Mouse (Mus musculus): ENCODE results near the gene Adgrv1.

Gene Adgrv1

DNA sequence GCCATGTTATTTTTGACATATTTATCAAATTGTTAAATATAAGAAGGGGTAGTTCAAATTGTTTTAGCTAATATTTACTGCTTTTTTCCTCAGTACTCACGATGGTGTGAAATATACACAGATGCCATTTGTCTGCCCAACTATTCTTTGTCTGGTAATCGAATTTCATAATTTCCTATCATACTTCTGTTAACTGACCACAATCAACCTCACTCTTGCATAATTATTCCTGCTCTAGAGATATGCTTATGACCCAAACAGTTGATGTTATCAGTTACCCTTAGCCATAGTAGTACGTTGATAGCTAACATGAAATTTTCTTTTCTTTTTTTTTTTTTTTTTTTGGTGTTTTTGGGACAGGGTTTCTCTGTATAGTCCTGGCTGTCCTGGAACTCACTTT, 393.5 kb downstream of the Adgrv1 start:
- no peak for DNase-seq (ENCODE audit: low spot score)

DNA sequence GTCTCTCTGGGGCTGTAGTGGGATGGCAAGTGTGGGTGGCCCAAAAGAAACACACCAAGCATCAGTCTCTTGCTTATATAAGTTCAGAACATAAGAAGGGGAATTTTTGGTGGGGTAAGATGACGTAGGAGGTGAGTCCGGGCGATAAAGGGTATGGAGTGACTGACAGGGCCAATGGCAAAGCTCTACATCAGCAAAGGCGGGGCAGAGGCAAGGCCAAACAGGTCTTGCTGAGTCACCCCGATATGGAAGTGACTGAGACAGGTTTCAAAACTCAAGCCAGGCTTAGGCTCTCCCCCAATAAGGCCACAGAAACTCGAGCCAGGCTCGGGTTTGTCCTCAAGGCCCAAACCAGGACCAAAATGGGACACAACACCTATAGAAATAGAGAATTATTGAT, 394.1 kb downstream of the Adgrv1 start:
- no peak for DNase-seq (ENCODE audit: low spot score)

DNA sequence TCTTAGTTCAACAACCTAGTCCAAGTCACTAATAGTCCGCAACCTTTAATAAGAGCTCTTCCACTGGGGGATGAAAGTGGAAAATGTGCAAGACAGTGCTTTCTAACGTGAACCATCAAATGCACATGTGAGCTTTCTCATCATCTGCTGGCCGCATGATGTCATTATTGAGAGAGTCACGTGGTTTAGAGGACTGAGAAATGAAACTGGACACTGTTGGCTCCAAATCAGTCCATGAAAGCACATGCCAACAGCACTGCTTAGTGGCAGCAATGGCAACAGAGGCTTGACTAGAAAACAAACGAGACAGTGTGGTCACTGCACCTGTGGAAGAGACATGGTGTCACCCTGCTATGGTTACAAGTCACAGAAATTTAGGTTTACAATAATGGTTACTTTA, 395.0 kb downstream of the Adgrv1 start:
- no peak for DNase-seq (ENCODE audit: low spot score)

DNA sequence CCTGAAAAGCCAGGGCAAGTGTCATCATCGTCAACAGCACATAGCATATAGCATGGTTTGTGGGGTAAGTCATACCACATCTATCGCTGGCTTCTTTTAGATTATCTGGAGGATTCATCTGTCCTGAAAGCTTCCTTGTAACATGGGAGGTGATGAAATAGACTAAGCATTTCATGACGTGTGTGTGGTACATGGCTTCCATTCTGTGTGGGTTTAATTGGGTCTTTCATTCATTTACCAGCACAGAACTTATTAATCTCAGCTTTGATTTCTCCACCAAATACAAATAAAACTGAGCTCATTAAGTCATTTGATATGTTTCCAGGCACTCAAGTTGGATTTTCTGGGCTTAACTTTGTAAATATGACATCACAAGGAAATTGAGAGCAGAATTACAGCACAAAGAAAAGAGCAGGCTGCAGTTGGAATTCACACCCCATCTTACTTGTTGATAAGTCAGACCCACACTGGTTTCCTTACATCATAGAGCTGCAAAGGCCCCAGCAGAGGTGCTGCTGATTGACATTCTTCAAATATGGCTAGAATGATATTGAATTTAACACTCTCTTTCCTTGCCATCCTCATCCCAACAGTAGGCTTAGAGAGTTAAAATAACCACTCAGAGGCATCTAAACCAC, 396.1 kb downstream of the Adgrv1 start:
- DNase-seq (ENCODE audit: low spot score): no peak

DNA sequence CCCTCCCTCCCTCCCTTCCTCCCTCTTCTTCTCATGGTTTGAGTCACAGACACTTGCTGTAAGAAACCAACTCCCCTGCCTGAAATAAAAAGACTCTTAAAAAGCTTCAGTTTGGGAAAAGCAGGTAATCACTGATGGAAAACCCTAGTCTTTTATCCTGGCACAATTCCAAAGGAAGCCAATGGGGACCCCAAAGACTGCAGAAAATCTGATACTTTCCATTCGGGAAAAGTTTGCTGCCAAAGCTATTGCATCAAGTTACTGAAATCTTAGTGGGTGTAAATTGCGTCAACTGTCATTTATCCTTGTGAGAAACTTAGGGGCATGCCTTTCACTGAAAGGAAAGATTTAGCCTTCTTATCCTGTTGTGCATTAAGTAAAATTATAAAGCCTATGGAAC, 398.9 kb downstream of the Adgrv1 start:
- no peak for DNase-seq (ENCODE audit: low spot score)

DNA sequence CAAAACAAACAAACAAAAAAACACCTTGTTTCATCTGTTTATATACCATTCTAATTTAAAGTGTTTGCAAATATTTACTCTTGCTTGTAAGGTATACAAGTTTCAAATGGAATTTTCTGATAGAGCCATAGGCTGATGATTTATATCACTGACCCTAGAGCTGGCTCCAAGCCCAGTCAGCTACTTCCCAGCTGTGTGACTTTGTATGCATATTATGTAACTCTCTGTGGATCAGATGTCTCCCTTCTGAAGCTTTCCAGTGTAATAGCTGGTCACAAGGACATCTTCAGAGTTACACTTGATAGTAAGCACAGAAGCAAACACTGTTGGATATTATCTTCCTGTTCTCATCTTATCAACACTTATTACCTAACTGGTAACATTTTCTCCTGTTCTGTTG, 400.1 kb downstream of the Adgrv1 start:
- no peak for DNase-seq (ENCODE audit: low spot score)

DNA sequence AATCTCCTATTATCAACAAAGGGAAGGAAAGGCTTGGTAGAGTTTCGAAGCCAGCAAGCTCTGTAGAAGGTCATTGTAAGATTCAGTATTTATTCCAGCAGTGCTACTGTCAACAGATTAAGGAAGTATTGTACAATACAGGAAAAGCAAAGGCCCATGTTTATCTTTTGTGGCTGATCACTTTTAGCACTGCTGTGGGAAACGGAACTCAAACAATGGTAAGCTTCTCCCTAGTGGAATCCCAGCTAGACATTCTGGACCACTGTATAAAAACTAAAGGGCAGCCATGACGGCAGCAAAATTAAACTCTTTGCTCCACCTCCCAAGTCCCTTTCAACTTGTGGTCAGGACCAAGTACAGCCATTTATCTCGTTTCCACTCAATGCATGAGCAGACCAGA, 402.8 kb downstream of the Adgrv1 start:
- DNase-seq (ENCODE audit: low spot score): peak; percentile 4

DNA sequence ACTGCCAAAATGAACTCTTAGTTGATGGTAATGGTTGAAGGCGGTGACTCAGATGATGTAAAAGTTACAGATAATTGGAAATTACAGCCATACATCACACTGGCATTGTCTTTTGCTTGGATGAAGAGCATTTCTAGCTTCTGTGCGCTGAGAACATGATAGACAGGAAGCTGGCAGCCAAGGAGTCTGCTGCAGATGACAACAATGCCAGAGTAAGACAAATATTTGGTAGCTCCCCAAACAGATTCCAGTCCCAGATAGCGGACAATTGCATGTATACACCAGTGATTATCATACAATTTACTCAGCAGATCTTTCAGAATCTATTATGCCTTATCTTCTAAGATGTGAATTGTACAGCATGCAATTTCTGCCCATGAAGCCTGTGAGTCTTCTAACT, 409.2 kb downstream of the Adgrv1 start:
- no peak for DNase-seq (ENCODE audit: low spot score)

DNA sequence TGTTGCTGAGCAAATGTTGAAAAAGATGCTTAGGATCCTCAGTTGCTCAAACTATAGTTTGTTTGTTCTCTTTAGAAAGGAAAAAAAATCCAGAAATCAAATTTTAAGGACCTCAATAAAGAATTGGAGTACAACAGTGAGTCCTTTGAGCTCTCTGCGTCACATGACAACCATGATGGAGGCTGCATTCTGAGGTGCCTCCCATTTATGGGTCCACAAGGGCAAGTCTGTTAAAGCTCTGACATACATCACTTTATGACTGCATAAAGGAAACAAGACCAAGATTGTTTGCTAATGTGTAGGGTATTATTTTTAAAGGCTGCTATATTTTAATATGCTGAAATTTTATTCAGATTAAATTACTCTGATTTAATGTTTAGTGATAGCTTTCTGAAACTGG, 410.6 kb downstream of the Adgrv1 start:
- no peak for DNase-seq (ENCODE audit: low spot score)

DNA sequence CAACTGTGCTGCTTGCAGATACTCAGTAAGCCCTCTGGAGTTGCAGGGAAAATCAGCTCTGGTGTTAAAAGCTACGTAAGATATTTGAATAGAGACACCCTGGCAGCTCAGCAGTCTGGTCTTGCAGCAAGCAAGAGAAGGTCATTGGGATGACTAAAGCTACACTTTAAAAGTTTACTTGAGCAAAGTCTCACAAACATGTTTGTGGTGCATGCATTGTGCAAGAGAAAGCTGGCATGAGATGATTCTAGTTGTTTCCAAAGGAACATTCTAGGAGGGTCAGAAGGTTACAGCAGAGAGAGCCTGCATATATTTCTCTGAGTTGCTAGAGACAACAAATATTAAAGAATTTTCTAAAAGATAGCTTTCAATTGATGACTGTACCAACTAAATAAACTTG, 421.5 kb downstream of the Adgrv1 start:
- DNase-seq (ENCODE audit: low spot score): no peak

DNA sequence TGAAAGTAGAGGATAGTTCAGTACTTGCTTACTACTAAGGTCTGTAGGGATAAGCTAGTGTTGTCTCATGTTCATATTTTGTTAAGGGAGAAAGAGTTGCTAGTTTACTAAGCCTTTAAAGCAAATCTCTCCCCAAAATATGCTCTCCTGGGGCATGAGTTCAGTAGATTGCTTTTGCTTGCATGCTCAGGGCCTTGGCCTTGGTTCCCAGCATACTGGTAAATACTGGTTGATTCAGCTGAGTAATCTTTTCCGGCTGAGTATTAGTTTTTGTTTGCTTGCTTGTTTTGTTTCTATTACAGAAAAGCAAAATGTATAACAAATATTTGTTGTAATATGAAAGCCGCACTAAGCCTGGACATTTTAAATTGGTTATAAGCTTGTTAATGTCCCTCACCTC, 422.4 kb downstream of the Adgrv1 start:
- no peak for DNase-seq (ENCODE audit: low spot score)

DNA sequence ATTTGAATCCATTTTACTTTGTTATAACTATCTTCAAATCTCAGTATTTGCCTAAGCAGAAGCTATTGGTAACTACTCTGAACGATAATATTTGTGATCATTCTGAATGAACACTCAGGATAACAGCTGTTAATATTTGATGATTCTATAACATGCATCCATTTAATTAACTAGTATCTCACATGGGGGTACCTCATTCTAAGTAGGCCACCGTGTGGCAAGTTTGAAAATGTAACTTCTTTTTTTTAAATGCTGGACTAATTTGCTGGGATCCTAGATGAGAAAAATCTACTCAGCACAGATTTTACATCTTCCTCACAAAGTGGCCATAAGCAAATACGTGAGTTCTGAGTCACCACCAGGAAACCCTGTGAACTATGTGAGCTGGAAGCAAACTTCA, 423.1 kb downstream of the Adgrv1 start:
- no peak for DNase-seq (ENCODE audit: low spot score)

DNA sequence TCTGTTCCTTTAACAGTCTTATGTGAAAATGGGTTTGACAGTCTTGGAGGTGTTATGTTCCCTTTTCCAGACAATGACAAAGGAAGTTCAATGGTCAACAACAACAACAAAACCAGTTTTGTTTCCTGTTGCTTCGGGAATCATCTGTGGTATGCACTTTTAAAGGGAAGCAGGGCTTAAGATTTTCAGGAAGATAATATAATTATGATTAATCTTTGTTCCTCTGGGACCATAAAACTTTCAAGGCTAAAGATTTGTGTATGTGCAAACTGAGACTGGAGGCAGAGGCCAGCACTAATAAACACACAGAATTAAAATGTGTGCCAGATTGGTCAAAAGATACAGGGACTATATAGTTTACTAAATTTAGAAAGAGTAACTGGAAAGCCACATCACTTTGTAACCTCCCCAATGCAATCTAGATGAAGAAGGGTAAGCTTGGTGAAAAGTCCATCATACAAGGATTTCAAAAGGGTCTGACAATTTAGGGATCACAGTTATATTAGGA, 424.8 kb downstream of the Adgrv1 start:
- DNase-seq (ENCODE audit: low spot score): no peak

DNA sequence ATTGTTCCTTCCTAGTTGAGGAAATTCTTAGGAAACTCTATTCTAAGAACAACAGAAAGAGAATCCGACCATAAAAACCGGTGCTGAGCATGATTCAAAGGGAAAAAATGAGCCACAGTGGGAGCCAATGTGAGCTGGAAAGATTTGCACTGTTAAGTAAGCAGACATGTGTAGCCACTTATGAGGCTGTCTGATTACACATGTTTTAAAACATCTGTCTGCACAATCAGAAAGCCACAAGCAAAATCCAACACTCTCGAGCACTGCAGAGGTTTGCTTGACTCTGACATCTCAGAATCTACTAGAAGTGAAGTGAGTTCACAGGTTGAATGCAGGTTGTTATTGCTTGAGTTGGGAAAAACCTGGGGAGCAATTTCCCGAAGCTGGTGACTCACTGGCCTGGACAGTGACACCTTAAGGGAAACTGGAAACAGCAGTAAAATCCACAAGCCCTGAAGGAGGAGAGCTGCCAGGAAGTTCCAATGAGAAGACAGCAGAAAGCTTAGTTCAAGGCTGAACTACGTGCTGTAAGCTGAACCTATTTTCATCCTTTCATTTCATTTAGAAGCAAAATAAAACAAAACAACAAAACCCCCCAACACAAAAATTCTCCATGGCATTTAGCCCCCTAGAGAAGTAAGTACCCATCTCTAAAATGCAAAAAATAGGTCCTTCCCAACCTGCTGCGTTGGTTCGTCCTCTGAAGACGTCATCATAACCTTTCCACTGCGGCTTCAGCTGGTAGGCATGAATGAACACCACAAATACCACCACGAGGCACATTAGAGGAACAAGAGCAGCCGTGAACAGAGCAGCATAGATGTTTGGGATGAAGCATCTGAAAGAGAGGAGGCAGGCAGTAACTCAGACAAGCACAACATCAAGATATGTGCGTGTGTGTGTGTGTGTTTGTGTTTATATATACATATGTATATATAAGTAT, 450.7 kb downstream of the Adgrv1 start:
- no peak for DNase-seq (ENCODE audit: low spot score)

DNA sequence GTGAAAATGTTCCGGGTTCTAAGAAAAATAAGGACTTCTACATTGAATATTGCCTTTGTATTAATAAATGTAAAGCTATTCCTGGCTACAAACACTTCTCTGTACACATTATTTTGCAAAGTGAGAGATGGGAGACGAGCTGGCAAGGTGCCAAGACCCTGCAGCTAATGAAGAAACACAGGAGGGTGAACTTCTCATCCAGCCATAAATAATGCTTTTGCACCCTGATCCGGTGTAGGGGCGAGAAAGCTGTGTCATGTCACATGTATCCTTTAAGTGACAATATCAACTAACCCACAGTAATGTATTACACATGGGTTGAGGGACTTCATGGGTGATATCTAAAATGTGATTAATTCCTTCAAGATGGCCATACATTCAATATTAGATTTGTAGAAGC, 451.5 kb downstream of the Adgrv1 start:
- DNase-seq (ENCODE audit: low spot score): no peak

DNA sequence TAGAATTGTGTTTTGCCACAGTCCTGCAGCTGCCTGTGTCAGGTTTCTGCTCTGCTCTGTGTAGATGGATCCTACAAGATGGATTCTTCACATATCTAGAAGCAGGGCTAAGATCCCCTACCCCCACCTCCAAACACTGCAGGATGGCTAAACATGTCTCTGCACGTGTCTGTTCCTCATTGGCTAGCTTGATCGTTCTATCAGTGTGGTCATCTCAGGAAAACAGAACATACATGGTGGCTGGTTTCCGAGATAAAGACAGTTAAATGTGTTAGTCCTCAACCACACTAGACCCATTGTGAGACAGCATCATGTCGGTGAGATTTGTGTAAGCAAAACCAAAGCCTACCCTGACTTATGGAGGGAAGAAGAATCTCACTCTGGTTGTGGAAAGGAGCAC, 456.1 kb downstream of the Adgrv1 start:
- no peak for DNase-seq (ENCODE audit: low spot score)

DNA sequence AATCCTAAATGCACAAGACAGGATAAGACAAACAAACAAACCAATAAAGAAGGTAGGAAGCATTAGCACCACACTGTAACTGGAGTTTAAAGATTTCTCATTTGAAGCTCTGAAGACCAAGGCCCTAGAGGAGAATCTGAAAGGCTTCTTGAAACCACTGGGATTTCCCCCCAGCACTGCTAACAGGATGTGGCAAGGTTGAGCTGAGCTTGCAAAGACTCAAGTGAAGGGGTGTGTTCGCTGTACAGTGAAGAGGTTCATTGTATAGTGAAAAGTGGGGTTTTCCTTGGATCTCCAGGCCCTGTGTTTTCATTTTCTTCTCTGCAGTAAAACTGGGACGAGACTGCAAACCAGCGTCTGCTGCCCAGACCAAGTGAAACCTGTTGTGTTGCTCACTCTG, 456.9 kb downstream of the Adgrv1 start:
- DNase-seq (ENCODE audit: low spot score): no peak

DNA sequence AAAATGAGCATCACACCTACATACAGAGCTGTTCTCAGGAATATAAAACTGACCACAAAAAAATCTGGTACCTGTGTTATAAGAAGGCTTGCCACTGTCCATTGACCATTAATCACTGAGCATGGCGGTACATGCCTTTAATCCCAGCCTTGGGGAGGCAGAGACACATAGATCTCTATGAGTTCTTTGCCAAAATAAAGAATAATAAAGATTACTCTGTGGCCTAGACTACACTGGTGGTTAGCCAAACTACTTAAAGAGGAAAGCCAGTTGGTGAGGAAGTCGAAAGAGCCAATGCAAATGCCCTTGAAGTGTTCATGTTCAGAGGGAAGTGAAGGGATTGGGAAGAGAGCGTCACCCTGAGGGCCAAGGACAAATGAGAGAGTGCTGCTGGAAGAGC, 461.8 kb downstream of the Adgrv1 start:
- no peak for DNase-seq (ENCODE audit: low spot score)

DNA sequence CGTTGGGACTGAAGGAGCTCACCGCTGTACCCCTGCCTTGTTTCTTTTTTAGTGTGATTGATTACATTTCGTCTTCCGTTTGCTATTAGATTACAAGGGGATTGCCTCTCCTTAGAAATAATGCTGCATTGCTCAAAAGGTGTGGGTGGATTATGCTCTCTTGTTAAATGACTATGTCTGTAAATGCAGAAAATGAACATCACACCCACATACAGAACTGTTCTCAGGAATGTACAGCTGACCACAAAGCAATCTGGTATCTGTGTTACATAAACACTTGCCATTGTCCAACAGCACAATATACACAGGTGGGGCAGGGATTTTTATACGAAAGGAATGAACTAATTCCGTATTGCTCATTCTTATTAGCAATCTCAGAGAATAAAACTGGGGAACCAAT, 465.5 kb downstream of the Adgrv1 start:
- no peak for DNase-seq (ENCODE audit: low spot score)

DNA sequence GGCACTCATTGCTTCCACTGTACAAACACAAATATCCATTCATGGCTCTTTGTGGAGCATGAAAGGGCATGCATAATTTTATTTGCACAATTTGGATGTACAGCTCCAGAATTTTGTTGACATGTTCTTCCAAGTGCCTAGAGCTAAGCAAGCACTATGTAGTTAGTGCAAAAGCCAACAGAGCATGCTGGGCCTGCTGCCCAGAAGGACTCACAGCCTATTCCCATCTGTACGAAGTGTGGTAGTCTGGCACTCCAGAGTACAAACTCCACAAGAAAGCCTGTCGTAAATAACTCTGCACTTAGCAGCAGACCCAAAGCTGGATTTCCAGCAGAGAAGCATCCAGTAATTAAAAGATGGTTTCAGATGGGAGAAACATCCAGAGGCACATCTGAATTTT, 473.1 kb downstream of the Adgrv1 start:
- DNase-seq (ENCODE audit: low spot score): no peak

DNA sequence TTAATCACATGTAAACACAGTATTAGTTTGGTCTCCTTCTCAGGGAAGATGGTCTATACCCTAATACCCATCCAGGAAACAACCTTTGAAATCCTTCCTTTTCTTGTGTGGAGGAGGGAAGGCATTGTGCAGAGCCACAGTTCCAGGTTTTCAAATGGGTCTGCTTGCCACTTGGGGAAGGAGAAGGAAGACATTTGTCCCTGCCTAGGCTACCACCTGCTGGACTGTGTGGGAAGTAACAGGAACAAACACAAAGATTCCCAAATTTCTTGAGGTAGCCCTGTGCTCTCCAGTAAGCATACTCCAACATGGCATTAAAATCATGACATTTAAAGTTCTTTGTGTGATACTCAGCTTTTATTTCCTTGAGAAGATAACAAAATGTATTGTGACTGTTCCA, 477.6 kb downstream of the Adgrv1 start:
- no peak for DNase-seq (ENCODE audit: low spot score)

DNA sequence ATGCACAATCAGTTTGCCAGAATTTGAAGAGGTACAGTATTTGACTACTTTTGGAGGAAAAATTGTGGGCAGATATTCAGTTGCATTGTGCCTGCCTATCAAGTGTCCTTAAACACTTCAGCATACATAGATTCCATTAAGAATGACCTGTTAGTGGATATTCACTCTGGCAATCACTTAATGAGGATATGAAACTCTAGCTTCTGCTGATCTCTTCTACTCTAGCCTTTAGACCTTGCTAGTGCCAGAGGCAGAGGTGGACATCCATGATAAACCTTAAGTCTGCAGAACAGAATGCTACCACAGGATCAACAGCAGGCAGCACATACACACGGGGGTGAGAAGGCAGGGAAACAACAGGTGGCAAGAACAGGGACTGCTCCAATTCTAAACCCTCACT, 488.5 kb downstream of the Adgrv1 start:
- no peak for DNase-seq (ENCODE audit: low spot score)

DNA sequence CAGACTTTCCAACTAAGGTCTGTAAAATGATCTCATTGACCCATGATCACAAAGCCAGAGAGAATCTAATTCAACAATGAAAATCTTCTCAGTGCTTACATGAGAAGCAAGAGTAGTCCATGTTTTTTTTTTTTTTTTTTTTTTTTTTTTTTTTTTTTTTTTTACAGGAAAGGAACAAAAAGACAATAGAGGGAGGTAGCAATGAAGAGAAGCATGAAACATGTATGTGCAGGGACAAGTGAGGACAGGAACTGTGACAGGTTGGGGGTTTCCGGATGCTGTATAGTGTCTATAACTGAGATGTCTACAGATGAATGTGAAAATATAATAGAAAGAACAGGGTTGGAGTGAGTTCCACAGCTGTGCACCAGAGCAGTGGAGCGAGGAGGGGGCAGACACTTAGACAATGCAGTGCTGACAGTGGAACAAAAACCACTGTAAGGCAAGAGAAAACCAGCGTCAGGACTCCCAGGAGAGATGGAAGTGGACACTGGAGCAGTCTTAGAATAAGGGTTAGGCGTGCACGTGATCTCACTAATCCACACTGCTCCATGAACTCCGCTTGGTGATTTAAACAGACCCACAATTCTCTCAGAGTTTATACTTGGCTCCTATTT, 490.6 kb downstream of the Adgrv1 start:
- DNase-seq (ENCODE audit: low spot score): no peak
